Mouse (Mus musculus) ES-Bruce4 (cell line): Measurements from ENCODE around the gene Rnf157.

Experiments used
- CTCF ChIP-seq: IDR thresholded peaks from one replicate; pipeline ENCODE4 v1.8.1; 2011; ENCODE audit warnings: low read depth, low read length
- POLR2A ChIP-seq: IDR thresholded peaks from one replicate; pipeline ENCODE4 v1.8.1; 2011; ENCODE audit warnings: low read length; ENCODE audit not compliant: insufficient read depth

GRCm38 (mm10) chr11:116306126-116306982, 106.5 kb downstream of the Rnf157 start:
- TF ChIP-seq CTCF = no peak
- no peak for TF ChIP-seq POLR2A
